Mouse (Mus musculus) midbrain, embryonic 11.5 days (tissue): ENCODE results near the gene Vasn. TPM values are rescaled to one million over a fixed set of nuclear protein-coding genes. Genes with fewer than 3 reads are reported as not detected.
A peak's percentile ranks its signal among the peaks of the same experiment; 100 is the strongest.
"Not testable (repeated sequence)": the region's sequence is repeated elsewhere in the genome, so short reads cannot be mapped to it uniquely, and the experiment has no call there.

Source experiments
- ATAC-seq: fragments of 200-750 bp; cut with Nextera tagmentation; 2 replicates; pipeline ENCODE4 v1.8.0; 2017; ENCODE audit warnings: moderate TSS enrichment, moderate library complexity; ENCODE audit not compliant: low FRiP score
- DNase-seq: peaks from one replicate; pipeline ENCODE4 v3.0.0; 2015; ENCODE audit warnings: low spot score; ENCODE audit errors: missing footprints
- H3K27ac ChIP-seq: fragments of 300-500 bp; sonication (generic); 2 replicates; pipeline ENCODE4 v1.5.1; 2014; ENCODE audit warnings: low read depth, low read length
- H3K27me3 ChIP-seq: fragments of 300-500 bp; sonication (generic); 2 replicates; pipeline ENCODE4 v1.6.1; 2014; ENCODE audit warnings: mild to moderate bottlenecking, low read length, moderate library complexity, mixed read lengths; ENCODE audit not compliant: control insufficient read depth, insufficient read depth
- H3K36me3 ChIP-seq: fragments of 300-500 bp; sonication (generic); 2 replicates; pipeline ENCODE4 v1.6.1; 2014; ENCODE audit warnings: mild to moderate bottlenecking, low read length, moderate library complexity, mixed read lengths; ENCODE audit not compliant: control insufficient read depth, insufficient read depth
- H3K4me1 ChIP-seq: fragments of 300-500 bp; sonication (generic); 2 replicates; pipeline ENCODE4 v1.6.1; 2014; ENCODE audit warnings: low read length; ENCODE audit not compliant: control insufficient read depth, insufficient read depth
- H3K4me2 ChIP-seq: fragments of 300-500 bp; sonication (generic); 2 replicates; pipeline ENCODE4 v1.6.1; 2014; ENCODE audit warnings: mild to moderate bottlenecking, moderate library complexity
- H3K4me3 ChIP-seq: fragments of 300-500 bp; sonication (generic); 2 replicates; pipeline ENCODE4 v1.5.1; 2014; ENCODE audit warnings: low read depth, low read length
- H3K9ac ChIP-seq: fragments of 300-500 bp; sonication (generic); 2 replicates; pipeline ENCODE4 v1.6.1; 2014; ENCODE audit warnings: low read length
- H3K9me3 ChIP-seq: fragments of 300-500 bp; sonication (generic); 2 replicates; pipeline ENCODE4 v1.6.1; 2016; ENCODE audit warnings: low read length; ENCODE audit not compliant: control insufficient read depth
- WGBS: fragments of 180-500 bp; shearing (Covaris S2); extraction: QIAGEN DNeasy Blood & Tissue Kit; methylation state at CpG from one replicate; pipeline ENCODE4 v1.1.7; 2014; 5-methylcytosine and 5-hydroxymethylcytosine counted together
- polyA plus RNA-seq: library from polyadenylated mRNA; unstranded; fragments of >200 nt; fragmentation: Nextera tagmentation; extraction: Ambion mirVana; gene quantifications from 2 replicates; pipeline ENCODE4 v1.2.1, GENCODE M21; 2014

Vasn gene
- polyA plus RNA-seq, 1 experiment from 2014 or later = 7.0 TPM

DNA sequence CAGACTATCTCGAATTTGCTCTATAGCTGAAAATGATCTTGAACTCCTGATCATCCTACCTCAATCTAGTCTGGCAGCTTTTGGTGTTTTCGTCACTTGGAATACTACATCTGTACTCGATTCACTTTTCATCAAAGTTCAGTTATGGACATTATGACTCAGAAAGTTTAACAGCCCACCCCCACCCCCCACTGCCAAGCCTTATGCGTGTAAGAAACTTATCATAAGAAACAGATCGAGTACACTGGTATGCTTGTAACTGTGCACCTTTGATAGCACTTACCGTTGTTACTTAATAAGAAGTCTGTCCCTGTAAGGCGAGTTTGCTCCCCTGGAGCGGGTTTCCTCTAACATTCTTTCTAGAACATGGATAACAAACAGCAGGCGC is 43.4 kb downstream of the Vasn start:
- H3K4me1 ChIP-seq = peaks cover 23% of the 10 kb centered on the region
- H3K27me3 ChIP-seq = no peaks in the 10 kb centered on the region
- H3K4me3 ChIP-seq = peak overlapping the region; percentile 91
- peak overlapping the region; percentile 90 for H3K4me2 ChIP-seq
- peak overlapping the region; percentile 88 for H3K9ac ChIP-seq
- H3K36me3 ChIP-seq = peaks cover under 1% of the 10 kb centered on the region; the same call in 1 of the 2 replicates
- 35% methylated on average over 9 of the region's 9 CpGs for WGBS
- no peak overlapping the region for H3K27ac ChIP-seq
- H3K9me3 ChIP-seq = no peaks in the 10 kb centered on the region
- DNase-seq = no peak
- ATAC-seq = no peak

DNA sequence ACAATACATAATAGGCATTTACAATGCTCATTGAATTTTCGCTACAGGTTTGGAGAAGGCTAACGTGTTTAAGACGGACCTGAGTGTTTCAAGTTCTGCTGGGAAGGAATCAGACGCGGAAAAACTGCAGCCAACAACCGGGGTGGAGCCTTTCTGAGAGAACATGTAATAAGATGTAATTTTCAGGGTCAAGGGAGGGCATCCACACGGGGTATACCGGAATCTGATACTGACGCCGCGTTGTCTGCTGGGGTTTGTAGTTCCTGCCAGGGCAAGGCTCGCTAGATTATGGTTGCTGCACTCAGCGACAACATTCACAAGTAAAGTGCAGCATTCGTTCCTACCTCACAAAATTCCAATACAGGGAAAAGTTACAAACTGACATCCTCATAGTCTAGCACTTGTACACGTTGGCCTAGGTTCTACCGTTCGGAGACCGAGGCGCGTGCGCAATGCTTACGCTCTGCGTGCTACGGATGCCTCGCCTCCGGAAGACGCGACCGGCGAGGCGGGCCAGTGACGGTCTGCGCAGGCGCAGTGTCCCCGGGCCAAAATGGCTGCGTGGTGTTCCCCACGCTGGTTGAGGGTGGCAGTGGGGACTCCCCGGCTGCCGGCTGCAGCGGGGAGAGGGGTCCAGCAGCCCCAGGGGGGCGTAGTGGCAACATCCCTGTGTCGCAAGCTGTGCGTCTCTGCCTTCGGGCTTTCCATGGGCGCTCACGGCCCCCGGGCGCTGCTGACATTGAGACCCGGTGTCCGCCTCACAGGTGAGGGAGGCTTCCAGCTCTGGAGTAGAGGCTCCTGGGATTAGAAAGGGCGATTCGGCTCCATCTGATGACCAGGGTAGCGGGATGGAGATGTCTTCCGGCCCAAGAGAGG is 44.1 kb downstream of the Vasn start:
- ATAC-seq (peak; percentile 84), DNase-seq (peak; percentile 100)
- under 1% methylated on average over 54 of the region's 54 CpGs for WGBS
- Histone ChIP-seq H3K27me3 (no peaks in the 10 kb centered on the region), H3K4me3 (peak overlapping the region; percentile 91), H3K9ac (peak overlapping the region; percentile 88), H3K4me2 (peak overlapping the region; percentile 90), H3K36me3 (peaks cover 4% of the 10 kb centered on the region; the same call in 1 of the 2 replicates), H3K27ac (no peak overlapping the region), H3K9me3 (no peaks in the 10 kb centered on the region), H3K4me1 (peaks cover 20% of the 10 kb centered on the region)

DNA sequence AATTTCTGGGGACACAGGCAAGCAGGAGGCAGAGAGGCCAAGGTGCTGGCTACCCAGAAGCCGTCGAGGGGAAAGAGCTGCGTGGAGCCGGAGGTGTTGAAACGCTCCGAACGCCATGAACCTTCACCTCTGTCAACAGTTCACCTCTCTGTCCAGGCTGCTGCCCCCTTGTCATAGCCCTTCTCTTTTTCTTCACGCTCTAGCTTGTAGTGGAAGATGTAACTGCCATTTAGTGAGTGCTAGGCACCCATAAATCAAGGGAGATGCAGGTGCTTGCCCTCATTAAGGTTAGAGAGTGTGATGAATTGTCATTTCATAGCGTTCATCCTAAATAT is 44.7 kb downstream of the Vasn start:
- H3K9ac ChIP-seq = peak overlapping the region; percentile 88
- no peaks in the 10 kb centered on the region for H3K9me3 ChIP-seq
- ATAC-seq (no peak), DNase-seq (no peak)
- H3K36me3 ChIP-seq = peaks cover 8% of the 10 kb centered on the region
- 2% methylated on average over 9 of the region's 9 CpGs for WGBS
- H3K4me3 ChIP-seq = peak overlapping the region; percentile 91
- H3K4me2 ChIP-seq = peak overlapping the region; percentile 90
- no peak overlapping the region for H3K27ac ChIP-seq
- H3K4me1 ChIP-seq = peaks cover 16% of the 10 kb centered on the region
- H3K27me3 ChIP-seq = no peaks in the 10 kb centered on the region

DNA sequence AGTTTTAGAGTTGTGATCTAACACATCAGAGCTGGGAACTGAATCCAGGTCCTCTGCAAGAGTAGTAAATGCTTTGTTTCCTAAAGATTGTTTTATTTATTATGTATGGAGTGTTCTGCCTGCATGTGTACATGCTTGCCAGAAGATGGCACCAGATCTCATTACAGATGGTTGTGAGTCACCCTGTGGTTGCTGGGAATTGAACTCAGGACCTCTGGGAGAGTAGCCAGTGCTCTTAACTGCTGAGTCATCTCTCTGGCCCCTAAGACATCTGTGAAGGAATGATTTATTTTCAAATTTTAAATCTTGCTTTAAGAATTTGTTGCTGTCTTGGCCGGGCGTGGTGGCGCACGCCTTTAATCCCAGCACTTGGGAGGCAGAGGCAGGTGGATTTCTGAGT is 49.6 kb downstream of the Vasn start:
- not testable (repeated sequence) for H3K9me3 ChIP-seq, H3K27ac ChIP-seq, DNase-seq, H3K4me3 ChIP-seq, ATAC-seq, H3K4me1 ChIP-seq, H3K4me2 ChIP-seq, H3K9ac ChIP-seq, H3K27me3 ChIP-seq
- WGBS = 98% methylated on average over 4 of the region's 4 CpGs
- peaks cover 22% of the 10 kb centered on the region for H3K36me3 ChIP-seq

Other genes starting within 250 kb of the Vasn start
- 1.2 and 1.3 TPM in 2 replicates for gene Adcy9, start 219.4 kb upstream of the Vasn start, polyA plus RNA-seq
- gene Srl, start 98.1 kb upstream of the Vasn start, polyA plus RNA-seq = 20.0 and 20.9 TPM in 2 replicates
- gene Tfap4, start 80.1 kb upstream of the Vasn start, polyA plus RNA-seq = 18.2 and 18.9 TPM in 2 replicates
- 16.6 and 27.2 TPM in 2 replicates for gene Glis2, start 45.2 kb upstream of the Vasn start, polyA plus RNA-seq
- 97.1 and 99.1 TPM in 2 replicates for gene Pam16, start 15.0 kb upstream of the Vasn start, polyA plus RNA-seq
- 53.4 and 57.0 TPM in 2 replicates for gene Dnaja3, start within 50 bp of the Vasn start, polyA plus RNA-seq
- gene Coro7, start 39.8 kb downstream of the Vasn start, polyA plus RNA-seq = 13.6 TPM in 2 replicates
- 174 and 191 TPM in 2 replicates for gene Nmral1, start 79.4 kb downstream of the Vasn start, polyA plus RNA-seq
- gene Hmox2, start 86.4 kb downstream of the Vasn start, polyA plus RNA-seq = 82.2 and 82.7 TPM in 2 replicates
- gene Cdip1, start 150.4 kb downstream of the Vasn start, polyA plus RNA-seq = 85.7 and 85.8 TPM in 2 replicates
- gene 4930562C15Rik, start 195.5 kb downstream of the Vasn start, polyA plus RNA-seq = 0.29 TPM in 1 of 2 replicates, not detected in the other
- gene Ubald1, start 240.4 kb downstream of the Vasn start, polyA plus RNA-seq = 22.1 and 22.2 TPM in 2 replicates
- 63.8 and 66.9 TPM in 2 replicates for gene Mgrn1, start 246.3 kb downstream of the Vasn start, polyA plus RNA-seq